Mouse (Mus musculus) brain, embryonic 14.5 days (tissue): ENCODE data around the gene Hist2h4.

Experiments used
- CTCF ChIP-seq: fragments of 200-500 bp; IDR thresholded peaks from 2 replicates; pipeline ENCODE4 v1.5.1; 2012; ENCODE audit warnings: inconsistent platforms, mild to moderate bottlenecking, moderate library complexity, borderline replicate concordance; ENCODE audit not compliant: insufficient read depth, insufficient read length; ENCODE audit errors: extremely low read depth
- POLR2A ChIP-seq: fragments of 200-500 bp; IDR thresholded peaks from 2 replicates; pipeline ENCODE4 v1.6.1; 2012; ENCODE audit warnings: mild to moderate bottlenecking, inconsistent platforms, borderline replicate concordance; ENCODE audit not compliant: poor library complexity, insufficient read depth, insufficient read length, severe bottlenecking; ENCODE audit errors: extremely low read depth

DNA sequence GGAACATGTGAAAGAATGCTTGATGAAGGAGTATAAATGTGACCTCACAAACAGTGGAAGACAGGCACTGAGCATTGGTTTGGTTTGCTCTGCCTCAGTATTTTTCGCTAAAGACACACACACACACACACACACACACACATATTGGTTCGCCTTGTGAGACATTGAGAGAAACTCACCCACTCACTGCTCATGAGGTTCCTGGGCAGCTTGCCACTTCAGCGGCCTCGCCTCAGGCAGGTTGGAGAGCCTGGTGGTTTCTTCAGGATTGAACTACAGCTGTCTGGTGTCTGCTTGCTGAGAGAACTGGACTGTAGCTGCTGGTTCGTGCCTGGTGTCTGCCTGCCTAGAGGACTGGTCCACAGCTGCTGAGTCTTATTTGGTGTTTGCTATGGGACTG, 2.9 kb downstream of the Hist2h4 start:
- TF ChIP-seq CTCF (no peak), POLR2A (no peak)
